Mouse (Mus musculus) cerebral cortex, adult 2 months (tissue): ENCODE results near the gene St3gal3.

Experiments
- WGBS: fragments of 180-500 bp; shearing (Covaris S2); methylation state at CpG from one replicate; pipeline ENCODE4 v1.1.7; 2018; 5-methylcytosine and 5-hydroxymethylcytosine counted together

St3gal3 gene

GRCm38 (mm10) chr4:117986766-117987165, 147.9 kb downstream of the St3gal3 start:
- 42% methylated on average over 8 of the region's 8 CpGs for WGBS

- WGBS, result 44% methylated on average over 8 of the region's 8 CpGs
These were observed 149.6 kb downstream of the St3gal3 start for GRCm38 (mm10) chr4:117984993-117985587.

DNA sequence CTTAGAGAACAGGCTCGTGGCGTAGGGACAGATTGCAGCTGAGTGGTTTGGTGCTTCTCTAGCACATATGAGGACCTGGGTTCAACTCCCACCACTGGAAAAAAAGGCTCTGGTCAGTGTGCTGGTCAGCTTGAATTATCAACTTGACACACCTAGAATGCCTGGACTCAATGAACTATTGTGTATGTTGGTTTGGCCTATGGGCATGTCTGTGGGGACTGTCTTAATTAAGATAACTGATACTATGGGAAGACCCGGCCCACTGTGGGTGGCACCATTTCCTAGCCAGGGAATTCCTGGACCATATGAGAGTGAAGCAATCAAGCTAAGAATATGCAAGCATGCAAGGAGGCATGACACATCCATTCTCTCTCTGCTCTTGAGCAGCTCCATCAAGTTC, 150.5 kb downstream of the St3gal3 start:
- 90% methylated on average over 3 of the region's 3 CpGs for WGBS

DNA sequence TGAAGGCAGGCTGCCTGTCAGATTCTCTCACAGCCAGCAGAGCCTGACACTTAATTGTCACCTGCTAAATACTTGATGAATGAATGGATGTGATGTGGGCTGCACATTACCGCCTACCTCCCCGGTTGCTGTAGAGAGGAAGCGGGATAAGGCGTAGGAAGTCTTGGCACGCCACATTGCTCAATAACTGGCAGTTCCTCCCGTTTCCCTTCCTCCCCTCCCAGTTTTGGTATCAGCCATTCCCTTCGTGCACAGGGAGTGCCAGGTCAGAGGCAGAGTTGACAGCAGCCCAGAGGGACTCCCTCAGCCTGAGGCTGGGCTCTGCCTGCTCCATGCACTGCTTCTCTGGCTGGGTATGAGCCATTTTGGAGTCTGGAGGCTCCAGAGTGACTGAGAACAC, 152.0 kb downstream of the St3gal3 start:
- WGBS, result 33% methylated on average over 7 of the region's 7 CpGs

DNA sequence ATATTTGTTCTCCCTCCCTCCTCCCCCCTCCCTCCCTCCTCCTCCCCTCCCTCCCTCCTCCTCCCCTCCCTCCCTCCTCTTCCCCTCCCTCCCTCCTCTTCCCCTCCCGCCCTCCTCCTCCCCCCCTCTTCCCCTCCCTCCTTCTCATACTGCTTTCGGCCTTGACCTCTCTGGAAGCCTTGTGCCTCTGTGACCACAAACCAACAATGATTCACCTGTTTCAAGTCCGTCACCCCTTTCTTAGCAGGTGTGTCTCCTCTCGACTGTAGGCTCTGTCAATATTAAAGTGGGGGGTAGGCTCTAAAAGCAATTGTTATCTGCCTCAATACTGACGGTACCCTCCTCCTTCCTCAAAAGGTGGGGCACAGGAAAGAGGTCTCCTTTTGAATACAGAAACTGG, 153.2 kb downstream of the St3gal3 start:
- WGBS, result 95% methylated on average over 4 of the region's 5 CpGs

DNA sequence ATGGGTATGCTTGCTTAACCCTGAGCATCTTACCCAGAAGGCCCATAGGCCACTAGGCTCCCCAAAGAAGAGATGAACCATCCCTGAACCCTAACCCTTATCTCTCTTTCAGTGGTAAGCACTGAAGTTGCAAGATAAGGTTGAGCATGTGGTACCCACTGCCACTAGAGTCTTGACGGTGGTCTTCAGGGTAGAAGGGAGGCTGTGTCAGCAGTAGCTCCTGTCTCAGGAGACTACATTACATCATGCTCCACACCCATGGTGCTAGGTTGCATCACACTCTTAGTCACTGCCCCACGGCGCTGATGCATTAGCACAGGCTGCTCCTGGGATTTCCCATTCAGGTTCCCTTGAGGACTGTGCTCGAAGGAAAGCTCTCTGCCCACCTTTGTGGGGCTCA, 154.6 kb downstream of the St3gal3 start:
- WGBS, result 97% methylated on average over 4 of the region's 4 CpGs

GRCm38 (mm10) chr4:117979181-117979580, 155.5 kb downstream of the St3gal3 start:
- WGBS, result 95% methylated on average over 4 of the region's 4 CpGs

DNA sequence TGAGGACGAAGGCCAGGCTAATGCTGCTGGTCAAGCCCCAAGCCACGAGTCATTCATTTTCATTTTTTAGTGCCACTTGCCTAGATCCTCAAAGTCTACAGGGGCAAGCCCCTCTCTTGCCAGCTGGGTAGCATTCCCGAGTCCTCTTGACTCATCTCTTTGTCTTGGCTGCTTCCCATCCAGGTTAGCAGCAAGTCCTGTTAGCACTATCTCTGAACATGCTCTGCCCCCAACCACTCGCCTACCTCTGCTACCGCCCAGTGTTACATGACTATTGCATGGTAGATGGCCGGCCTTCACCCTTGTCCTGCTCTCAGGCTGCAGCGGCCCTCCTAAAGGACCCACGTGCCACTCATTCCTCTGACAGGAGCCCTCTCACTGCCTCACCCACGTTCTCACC, 156.4 kb downstream of the St3gal3 start:
- WGBS, result 94% methylated on average over 9 of the region's 9 CpGs

- WGBS, result 96% methylated on average over 11 of the region's 11 CpGs
These were observed 156.9 kb downstream of the St3gal3 start for GRCm38 (mm10) chr4:117977841-117978240.

DNA sequence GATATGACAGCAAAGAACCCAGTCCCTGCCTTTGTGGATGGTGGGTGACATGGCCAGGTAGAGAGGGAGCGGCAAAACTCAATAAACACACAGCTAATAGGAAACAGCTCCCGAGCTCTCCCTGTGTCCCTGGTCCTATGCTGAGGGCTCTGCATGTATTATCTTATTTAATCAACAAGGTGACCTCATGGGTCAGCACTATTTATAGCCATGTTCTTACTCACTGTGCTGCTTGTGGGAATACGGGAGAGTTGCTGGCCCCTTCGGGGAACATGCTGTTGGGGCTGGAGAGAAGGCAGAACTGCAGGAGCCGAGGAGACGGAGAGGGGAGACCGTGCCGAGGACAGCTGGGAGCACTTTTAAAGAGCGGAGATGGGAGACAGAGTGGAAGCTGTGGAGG, 157.3 kb downstream of the St3gal3 start:
- 93% methylated on average over 9 of the region's 9 CpGs for WGBS

DNA sequence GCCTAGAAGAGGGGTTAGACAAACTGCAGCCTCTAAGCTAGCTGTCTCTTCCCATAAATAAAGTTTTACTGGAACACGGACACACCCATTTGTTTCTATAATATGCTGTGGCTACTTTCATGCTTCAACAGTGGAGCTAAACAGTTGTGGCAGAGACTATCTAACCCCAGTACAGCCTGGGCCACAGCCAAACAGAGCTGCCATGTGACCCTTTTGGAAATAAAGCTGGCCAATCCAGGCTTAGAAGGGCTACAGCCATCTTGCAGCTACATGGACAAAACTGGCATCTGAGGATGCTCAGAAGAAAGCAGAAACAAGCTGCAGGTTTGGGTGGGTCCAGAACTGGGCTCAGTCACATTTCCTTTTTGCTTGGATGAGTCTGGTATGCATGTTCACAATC, 158.9 kb downstream of the St3gal3 start:
- WGBS, result 86% methylated on average over 1 of the region's 1 CpGs

DNA sequence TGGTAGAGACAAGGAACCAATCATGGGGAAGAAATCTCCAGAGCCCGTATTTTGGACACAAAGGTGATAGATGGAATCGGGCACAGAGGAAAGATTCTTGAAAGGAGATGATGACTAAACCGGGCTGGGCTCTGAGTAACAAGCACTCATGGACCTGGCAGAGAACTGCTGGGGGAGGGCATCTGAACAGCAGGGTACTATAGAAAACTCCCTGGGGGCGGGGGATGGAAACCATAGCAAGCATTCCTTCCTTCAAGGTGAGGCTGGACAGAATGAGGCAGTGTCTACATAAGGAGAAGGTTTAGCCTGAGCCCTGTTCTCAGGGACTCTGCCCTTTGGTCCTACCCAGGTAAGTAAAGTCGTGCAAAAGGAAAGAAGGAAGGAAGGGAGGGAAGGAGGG, 160.0 kb downstream of the St3gal3 start:
- WGBS, result 55% methylated on average over 5 of the region's 5 CpGs

GRCm38 (mm10) chr4:117972999-117973398, 161.7 kb downstream of the St3gal3 start:
- WGBS, result 80% methylated on average over 10 of the region's 10 CpGs

GRCm38 (mm10) chr4:117964346-117965025, 170.2 kb downstream of the St3gal3 start:
- WGBS, result 92% methylated on average over 14 of the region's 14 CpGs

- WGBS, result 69% methylated on average over 4 of the region's 4 CpGs
These were observed 177.2 kb downstream of the St3gal3 start for GRCm38 (mm10) chr4:117957492-117957891.

- 58% methylated on average over 7 of the region's 7 CpGs for WGBS
These were observed 187.2 kb downstream of the St3gal3 start for GRCm38 (mm10) chr4:117947493-117947892.

GRCm38 (mm10) chr4:117946639-117947305, 187.9 kb downstream of the St3gal3 start:
- WGBS, result 64% methylated on average over 11 of the region's 11 CpGs

DNA sequence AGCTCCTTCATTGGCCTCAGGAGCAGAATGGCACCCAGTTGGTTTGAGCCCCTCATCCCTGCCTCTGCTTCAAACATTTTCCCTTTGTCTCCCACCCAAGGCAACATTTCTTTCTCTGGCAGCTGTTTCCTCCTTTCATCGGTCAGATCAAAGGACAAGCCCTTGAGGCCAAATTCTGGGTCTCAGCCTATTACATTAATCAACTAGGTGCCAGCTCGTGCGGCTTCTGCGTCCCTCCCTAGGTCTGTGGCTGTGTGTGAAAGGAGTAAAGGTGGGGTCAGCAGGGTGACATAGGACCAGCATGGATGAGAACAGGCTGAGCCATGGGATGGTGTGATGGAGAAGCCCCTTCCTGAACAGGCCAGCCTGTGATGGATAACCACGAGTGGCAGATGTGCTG, 191.4 kb downstream of the St3gal3 start:
- WGBS, result 80% methylated on average over 5 of the region's 5 CpGs

DNA sequence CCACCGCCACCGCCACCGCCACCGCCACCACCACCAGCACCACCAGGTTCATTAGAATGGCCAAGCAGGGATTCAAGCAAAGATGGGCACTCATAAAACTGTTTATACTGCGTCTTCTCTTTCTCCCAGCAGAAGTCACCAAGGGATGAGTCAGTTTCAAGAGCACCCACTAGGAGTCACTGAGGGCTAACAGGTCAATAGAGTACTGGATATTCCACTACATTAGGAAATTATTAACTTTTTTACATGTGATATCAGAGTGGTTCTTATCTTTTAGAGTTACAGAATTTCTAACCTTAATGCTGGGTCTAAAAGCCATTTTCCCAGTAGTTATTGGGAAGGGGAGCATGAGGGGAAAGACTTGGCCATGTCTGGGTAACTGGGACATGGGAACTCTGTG, 197.8 kb downstream of the St3gal3 start:
- 96% methylated on average over 5 of the region's 5 CpGs for WGBS

DNA sequence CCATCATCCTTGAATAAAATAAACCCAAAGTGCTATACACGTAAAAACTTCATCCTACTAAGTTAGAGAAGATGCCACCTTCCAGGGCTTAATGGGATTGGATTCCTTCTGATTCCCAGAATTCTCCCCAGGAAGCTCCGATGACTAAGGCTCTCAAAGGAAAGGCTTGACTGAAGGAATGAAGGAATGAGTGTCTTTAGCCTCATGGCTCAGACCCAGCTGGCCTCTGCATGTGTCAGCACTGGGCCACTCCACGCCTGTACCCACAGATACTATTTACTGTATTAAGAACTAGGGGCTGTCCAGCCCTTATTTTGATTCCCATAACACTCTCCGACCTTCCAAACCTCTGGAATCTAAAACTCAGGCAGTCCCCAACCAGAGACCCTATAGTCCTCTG, 200.6 kb downstream of the St3gal3 start:
- 91% methylated on average over 4 of the region's 4 CpGs for WGBS

DNA sequence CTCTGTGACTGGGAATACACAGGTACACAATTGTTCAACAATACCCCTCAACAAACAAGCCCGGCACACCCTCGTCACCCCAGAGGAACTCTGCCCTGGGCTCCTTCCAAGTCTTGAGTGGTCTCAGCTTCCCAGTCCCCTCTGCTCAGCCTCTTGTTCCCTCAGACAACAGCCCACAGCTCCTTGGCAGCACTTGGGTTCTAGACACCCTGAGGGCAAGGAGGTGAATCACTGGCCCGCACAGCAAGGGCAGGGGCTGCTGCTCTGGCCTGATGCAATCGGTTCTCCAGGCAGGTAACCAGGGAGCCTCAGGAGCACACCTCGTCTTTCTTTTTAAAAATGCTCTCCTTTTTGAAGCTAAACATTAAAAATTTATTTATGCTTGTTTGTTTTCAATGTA, 201.5 kb downstream of the St3gal3 start:
- WGBS, result 90% methylated on average over 5 of the region's 5 CpGs

DNA sequence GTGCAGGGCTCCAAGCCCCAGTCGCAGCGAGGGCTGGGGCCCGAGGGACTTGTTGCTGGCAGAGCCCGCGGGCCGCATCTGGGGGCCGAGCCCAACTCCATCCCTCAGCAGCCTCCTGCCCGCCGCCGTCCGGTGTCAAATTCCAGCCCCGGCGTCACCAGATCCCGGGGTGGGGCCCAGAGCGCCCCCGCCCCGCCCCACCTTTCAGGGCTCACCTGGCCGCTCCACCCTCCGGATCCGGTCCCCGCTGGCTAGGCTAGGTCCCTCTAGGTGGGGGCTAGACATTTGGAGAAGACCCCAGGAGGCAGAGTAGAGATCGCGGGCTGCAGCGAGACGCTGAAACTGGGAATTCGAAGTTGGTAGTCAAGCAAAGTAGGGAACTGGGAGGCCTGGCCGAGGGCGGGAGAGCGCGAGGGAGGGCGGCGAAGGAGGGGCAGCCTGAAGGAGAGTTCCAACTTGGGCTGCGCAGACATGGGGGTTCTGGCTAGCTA, 205.3 kb downstream of the St3gal3 start, which contains the start of gene Artn:
TSS of gene Artn (minus strand) at position 373 of the 491 bp plus-strand sequence.
- WGBS, result 2% methylated on average over 33 of the region's 33 CpGs

GRCm38 (mm10) chr4:117928699-117929241, 205.9 kb downstream of the St3gal3 start:
- WGBS, result 4% methylated on average over 13 of the region's 13 CpGs
